Mouse (Mus musculus) limb, embryonic 14.5 days (tissue): ENCODE data around the gene Rab4a. TPM values are rescaled to one million over a fixed set of nuclear protein-coding genes. Genes with fewer than 3 reads are reported as not detected.

Experiments used
- ATAC-seq: fragments of 200-750 bp; cut with Nextera tagmentation; 2 replicates; pipeline ENCODE4 v1.8.0; 2017; ENCODE audit warnings: low read depth, moderate number of reproducible peaks, moderate TSS enrichment; ENCODE audit not compliant: low FRiP score
- DNase-seq: peaks from one replicate; pipeline ENCODE4 v3.0.0-alpha.2; 2015; ENCODE audit warnings: low spot score
- H3K27ac ChIP-seq: fragments of 300-500 bp; sonication (generic); replicated peaks from 2 replicates; pipeline ENCODE4 v1.5.1; 2014; ENCODE audit warnings: low read depth, mild to moderate bottlenecking, low read length, moderate library complexity, mixed read lengths
- H3K27me3 ChIP-seq: fragments of 300-500 bp; sonication (generic); 2 replicates; pipeline ENCODE4 v1.6.1; 2014; ENCODE audit warnings: low read length, mixed read lengths; ENCODE audit not compliant: control insufficient read depth, insufficient read depth
- H3K36me3 ChIP-seq: fragments of 300-500 bp; sonication (generic); 2 replicates; pipeline ENCODE4 v1.6.1; 2014; ENCODE audit warnings: mild to moderate bottlenecking, low read length, moderate library complexity, mixed read lengths; ENCODE audit not compliant: control insufficient read depth, insufficient read depth
- H3K4me1 ChIP-seq: fragments of 300-500 bp; sonication (generic); 2 replicates; pipeline ENCODE4 v1.6.1; 2014; ENCODE audit warnings: antibody characterized with exemption, low read length, mixed read lengths; ENCODE audit not compliant: control insufficient read depth, insufficient read depth
- H3K4me2 ChIP-seq: fragments of 300-500 bp; sonication (generic); replicated peaks from 2 replicates; pipeline ENCODE4 v1.6.1; 2014; ENCODE audit warnings: low read depth, mild to moderate bottlenecking, low read length, moderate library complexity; ENCODE audit not compliant: severe bottlenecking
- H3K4me3 ChIP-seq: fragments of 300-500 bp; sonication (generic); replicated peaks from 2 replicates; pipeline ENCODE4 v1.5.1; 2014; ENCODE audit warnings: low read length
- H3K9ac ChIP-seq: fragments of 300-500 bp; sonication (generic); 2 replicates; pipeline ENCODE4 v1.6.1; 2014; ENCODE audit warnings: mild to moderate bottlenecking, low read depth, low read length, moderate library complexity; ENCODE audit not compliant: severe bottlenecking
- H3K9me3 ChIP-seq: fragments of 300-500 bp; sonication (generic); 2 replicates; pipeline ENCODE4 v1.6.1; 2016; ENCODE audit warnings: low read length; ENCODE audit not compliant: control insufficient read depth
- POLR2A ChIP-seq: fragments of 200-500 bp; IDR thresholded peaks from 2 replicates; pipeline ENCODE4 v1.8.0; 2012; ENCODE audit warnings: inconsistent platforms, mild to moderate bottlenecking, moderate library complexity, borderline replicate concordance; ENCODE audit not compliant: insufficient read depth, insufficient read length; ENCODE audit errors: extremely low read depth
- WGBS: fragments of 180-500 bp; shearing (Covaris S2); extraction: QIAGEN DNeasy Blood & Tissue Kit; methylation state at CpG from one replicate; pipeline ENCODE4 v1.1.7; 2014; 5-methylcytosine and 5-hydroxymethylcytosine counted together
- polyA plus RNA-seq, 2 experiments: library from polyadenylated mRNA; depleted of rRNA in 1 of 2; stranded (reverse) in 1 of 2; unstranded in 1 of 2; fragments of >200 nt; fragmentation: Nextera tagmentation in 1 of 2; extraction: Ambion mirVana in 1 of 2; gene quantifications; 2 replicates each; pipeline versions ENCODE4 v1.2.1 to v1.2.3; 2012 to 2014

The Rab4a gene
- polyA plus RNA-seq, 2 experiments, result 29.5 to 45.5 TPM

GRCm38 (mm10) chr8:123877865-123878264 lies 72.1 kb downstream of the Rab4a start:
- Histone ChIP-seq H3K36me3 (no peaks in the 10 kb centered on the region), H3K27me3 (no peaks in the 10 kb centered on the region), H3K4me3 (no peak overlapping the region), H3K27ac (no peak overlapping the region), H3K9me3 (no peaks in the 10 kb centered on the region), H3K4me2 (no peak overlapping the region), H3K4me1 (no peaks in the 10 kb centered on the region), H3K9ac (no peak overlapping the region)
- TF ChIP-seq POLR2A, result no peak
- WGBS, result 70% methylated on average over 2 of the region's 2 CpGs
- DNase-seq (no peak), ATAC-seq (no peak)

- Histone ChIP-seq H3K4me1 (no peaks in the 10 kb centered on the region), H3K27ac (no peak overlapping the region), H3K36me3 (no peaks in the 10 kb centered on the region), H3K27me3 (no peaks in the 10 kb centered on the region), H3K4me3 (no peak overlapping the region), H3K9ac (no peak overlapping the region), H3K4me2 (no peak overlapping the region), H3K9me3 (no peaks in the 10 kb centered on the region)
- TF ChIP-seq POLR2A, result no peak
- DNase-seq, result no peak
- 66% methylated on average over 10 of the region's 10 CpGs for WGBS
- no peak for ATAC-seq
These were observed 74.5 kb downstream of the Rab4a start for GRCm38 (mm10) chr8:123880271-123880670.

- WGBS, result 41% methylated on average over 4 of the region's 4 CpGs
- Histone ChIP-seq H3K4me3 (no peak overlapping the region), H3K27me3 (no peaks in the 10 kb centered on the region), H3K9ac (no peak overlapping the region), H3K4me1 (no peaks in the 10 kb centered on the region), H3K4me2 (no peak overlapping the region), H3K9me3 (no peaks in the 10 kb centered on the region), H3K36me3 (no peaks in the 10 kb centered on the region), H3K27ac (no peak overlapping the region)
- TF ChIP-seq POLR2A, result no peak
- DNase-seq (no peak), ATAC-seq (no peak)
These were observed 75.1 kb downstream of the Rab4a start for GRCm38 (mm10) chr8:123880821-123881350.

- Histone ChIP-seq H3K4me1 (no peaks in the 10 kb centered on the region), H3K36me3 (no peaks in the 10 kb centered on the region), H3K9ac (no peak overlapping the region), H3K27ac (no peak overlapping the region), H3K9me3 (no peaks in the 10 kb centered on the region), H3K4me3 (no peak overlapping the region), H3K27me3 (no peaks in the 10 kb centered on the region), H3K4me2 (no peak overlapping the region)
- no peak for ATAC-seq
- TF ChIP-seq POLR2A, result no peak
- 74% methylated on average over 2 of the region's 2 CpGs for WGBS
- no peak for DNase-seq
These were observed 76.6 kb downstream of the Rab4a start for GRCm38 (mm10) chr8:123882412-123882811.

- H3K9ac ChIP-seq, result no peak overlapping the region
- WGBS, result 64% methylated on average over 4 of the region's 4 CpGs
- DNase-seq (peak; percentile 30), ATAC-seq (peak; percentile 70)
- H3K4me1 ChIP-seq, result no peaks in the 10 kb centered on the region
- H3K9me3 ChIP-seq, result no peaks in the 10 kb centered on the region
- H3K4me2 ChIP-seq, result no peak overlapping the region
- H3K27me3 ChIP-seq, result no peaks in the 10 kb centered on the region
- H3K4me3 ChIP-seq, result no peak overlapping the region
- no peak overlapping the region for H3K27ac ChIP-seq
- no peak for TF ChIP-seq POLR2A
- H3K36me3 ChIP-seq, result no peaks in the 10 kb centered on the region
These were observed 77.3 kb downstream of the Rab4a start for GRCm38 (mm10) chr8:123883094-123883493.

Other genes with a start within 250 kb of the Rab4a start
- 20.3 and 21.2 TPM in 2 replicates for gene Rhou, start 152.1 kb upstream of the Rab4a start, polyA plus RNA-seq (2012; rRNA removed)
- gene Rhou, start 152.1 kb upstream of the Rab4a start, polyA plus RNA-seq (2014; fragmentation: Nextera tagmentation; extraction: Ambion mirVana), result 11.0 and 12.9 TPM in 2 replicates
- gene Ccsap, start 54.2 kb downstream of the Rab4a start, polyA plus RNA-seq (2012; rRNA removed), result 4.6 and 4.9 TPM in 2 replicates
- 3.7 and 4.2 TPM in 2 replicates for gene Ccsap, start 54.2 kb downstream of the Rab4a start, polyA plus RNA-seq (2014; fragmentation: Nextera tagmentation; extraction: Ambion mirVana)
- gene Acta1, start 88.8 kb downstream of the Rab4a start, polyA plus RNA-seq (2012; rRNA removed), result 829 and 847 TPM in 2 replicates
- gene Acta1, start 88.8 kb downstream of the Rab4a start, polyA plus RNA-seq (2014; fragmentation: Nextera tagmentation; extraction: Ambion mirVana), result 625 and 1,005 TPM in 2 replicates
- gene Nup133, start 143.3 kb downstream of the Rab4a start, polyA plus RNA-seq (2012; rRNA removed), result 27.0 and 27.1 TPM in 2 replicates
- gene Nup133, start 143.3 kb downstream of the Rab4a start, polyA plus RNA-seq (2014; fragmentation: Nextera tagmentation; extraction: Ambion mirVana), result 32.2 TPM in 2 replicates
- gene Abcb10, start 177.1 kb downstream of the Rab4a start, polyA plus RNA-seq (2012; rRNA removed), result 14.0 and 15.4 TPM in 2 replicates
- gene Abcb10, start 177.1 kb downstream of the Rab4a start, polyA plus RNA-seq (2014; fragmentation: Nextera tagmentation; extraction: Ambion mirVana), result 19.2 and 20.9 TPM in 2 replicates
- gene Taf5l, start 215.4 kb downstream of the Rab4a start, polyA plus RNA-seq (2012; rRNA removed), result 38.8 and 49.3 TPM in 2 replicates
- gene Taf5l, start 215.4 kb downstream of the Rab4a start, polyA plus RNA-seq (2014; fragmentation: Nextera tagmentation; extraction: Ambion mirVana), result 48.8 and 49.6 TPM in 2 replicates
- gene Urb2, start 215.5 kb downstream of the Rab4a start, polyA plus RNA-seq (2012; rRNA removed), result 11.9 and 12.4 TPM in 2 replicates
- 6.7 and 7.2 TPM in 2 replicates for gene Urb2, start 215.5 kb downstream of the Rab4a start, polyA plus RNA-seq (2014; fragmentation: Nextera tagmentation; extraction: Ambion mirVana)